Mouse (Mus musculus): ENCODE measurements around the gene Rfesd. TPM values are rescaled to one million over a fixed set of nuclear protein-coding genes. Genes with fewer than 3 reads are reported as not detected.

Gene Rfesd
- polyA plus RNA-seq, 1 experiment from 2014 or later = 28.8 TPM

DNA sequence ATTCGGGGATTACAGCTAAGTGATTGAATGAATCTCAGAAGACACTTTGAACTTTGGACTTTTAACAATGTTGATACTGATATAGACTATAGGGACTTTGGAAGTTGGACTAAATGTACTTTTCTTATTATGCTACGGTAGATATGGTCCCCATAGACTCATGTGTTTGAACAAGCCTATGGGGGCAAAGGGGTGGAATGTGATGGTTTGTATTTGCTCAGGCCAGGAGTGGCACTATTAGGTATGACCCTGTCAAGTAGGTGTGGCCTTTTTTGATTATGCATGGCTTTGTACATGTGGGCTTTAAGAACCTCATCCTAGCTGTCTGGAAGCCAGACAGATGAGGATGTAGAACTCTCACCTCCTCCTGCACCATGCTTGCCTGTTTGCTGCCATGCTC lies 44.0 kb downstream of the Rfesd start:
- Histone ChIP-seq H3K4me3 (no peak overlapping the region), H3K27ac (no peak overlapping the region), H3K36me3 (replicated peaks) (no peaks in the 10 kb centered on the region), H3K27me3 (ENCODE audit: poor library complexity, severe bottlenecking) (no peaks in the 10 kb centered on the region), H3K9me3 (no peaks in the 10 kb centered on the region), H3K4me1 (no peaks in the 10 kb centered on the region)
- 87% methylated on average over 2 of the region's 2 CpGs for WGBS
- no peak for DNase-seq (ENCODE audit: extremely low spot score, low spot score)

DNA sequence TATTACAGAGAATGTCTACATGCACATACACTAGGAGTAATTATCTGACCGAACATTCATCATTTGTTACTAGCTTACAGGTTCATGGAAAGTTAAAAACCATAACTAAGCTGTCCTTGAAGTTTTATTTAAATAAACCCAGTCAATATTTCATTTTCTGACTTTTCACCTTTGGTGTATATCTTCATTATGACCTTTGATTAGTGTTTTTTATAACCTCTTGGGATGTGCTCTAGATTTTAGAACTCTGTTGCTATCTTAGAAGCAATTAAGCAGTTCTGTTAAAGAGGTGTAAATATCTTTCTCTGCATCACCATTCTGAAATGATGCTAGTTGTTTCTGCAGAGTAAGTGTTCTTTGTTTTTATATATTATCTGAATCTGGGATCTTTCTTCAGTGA lies 51.7 kb downstream of the Rfesd start, which contains the start of gene Spata9:
TSS of gene Spata9 (plus strand) at position 301 of the 400 bp plus-strand sequence.
- no peaks in the 10 kb centered on the region for H3K4me1 ChIP-seq
- peaks cover 12% of the 10 kb centered on the region; the same call in 1 of the 2 replicates for H3K9me3 ChIP-seq
- no peak for DNase-seq (ENCODE audit: extremely low spot score, low spot score)
- H3K4me3 ChIP-seq = no peak within 1 kb of the TSS
- H3K27me3 ChIP-seq (ENCODE audit: poor library complexity, severe bottlenecking) = no peaks in the 10 kb centered on the region
- H3K27ac ChIP-seq = no peak within 1 kb of the TSS
- 85% methylated on average over 1 of the region's 1 CpGs for WGBS
- no peaks in the 10 kb centered on the region for H3K36me3 ChIP-seq (replicated peaks)

GRCm38 (mm10) chr13:75955357-75955992 lies 63.0 kb downstream of the Rfesd start:
- Histone ChIP-seq H3K4me1 (no peaks in the 10 kb centered on the region), H3K9me3 (no peaks in the 10 kb centered on the region), H3K27ac (no peak overlapping the region), H3K36me3 (replicated peaks) (no peaks in the 10 kb centered on the region), H3K4me3 (no peak overlapping the region), H3K27me3 (ENCODE audit: poor library complexity, severe bottlenecking) (no peaks in the 10 kb centered on the region)
- no peak for DNase-seq (ENCODE audit: extremely low spot score, low spot score)

Other genes with a start within 250 kb of the Rfesd start
- 20.6 and 23.5 TPM in 2 replicates for gene Glrx, start 178.9 kb downstream of the Rfesd start, polyA plus RNA-seq (2016; fragmentation: Nextera tagmentation; extraction: Ambion mirVana)
- 42.8 and 44.4 TPM in 2 replicates for gene Rhobtb3, start 74.8 kb downstream of the Rfesd start, polyA plus RNA-seq (2016; fragmentation: Nextera tagmentation; extraction: Ambion mirVana)
- gene Spata9, start 51.6 kb downstream of the Rfesd start, polyA plus RNA-seq (2016; fragmentation: Nextera tagmentation; extraction: Ambion mirVana) = 0.64 and 1.2 TPM in 2 replicates
- gene Gpr150, start 38.3 kb upstream of the Rfesd start, polyA plus RNA-seq (2016; fragmentation: Nextera tagmentation; extraction: Ambion mirVana) = 0.48 and 0.66 TPM in 2 replicates
- gene Arsk, start 79.9 kb upstream of the Rfesd start, polyA plus RNA-seq (2016; fragmentation: Nextera tagmentation; extraction: Ambion mirVana) = 5.2 and 5.3 TPM in 2 replicates
- 14.6 and 15.9 TPM in 2 replicates for gene Ttc37, start 80.0 kb upstream of the Rfesd start, polyA plus RNA-seq (2016; fragmentation: Nextera tagmentation; extraction: Ambion mirVana)

All from forebrain, embryonic 10.5 days (tissue).